Mouse (Mus musculus) kidney, postnatal 10 days (tissue): ENCODE measurements around the gene Nrf1.

ENCODE experiments used
- DNase-seq: peaks from one replicate; pipeline ENCODE4 v3.0.0; 2021; ENCODE audit warnings: mixed read lengths

Gene Nrf1

DNA sequence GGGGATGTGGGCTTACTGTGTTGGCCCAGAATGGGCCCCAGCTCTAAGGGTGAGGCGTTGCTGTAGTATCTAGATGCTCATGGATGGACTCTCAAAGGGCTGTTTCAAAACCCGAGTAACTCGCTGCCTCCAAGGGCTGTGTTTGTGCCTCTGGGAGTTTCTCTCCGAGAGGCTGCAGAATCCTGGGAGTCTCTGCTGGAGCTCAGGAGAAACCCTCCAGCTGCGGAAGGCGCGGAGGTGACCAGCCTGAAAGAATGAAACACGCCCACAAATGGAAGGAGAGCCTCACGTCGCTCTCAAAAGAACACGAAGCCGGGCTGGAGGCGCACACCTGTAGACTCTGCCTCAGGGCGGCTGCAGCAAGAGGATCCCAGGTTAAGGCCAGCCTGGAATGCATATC is 129.5 kb downstream of the Nrf1 start:
- no peak for DNase-seq

DNA sequence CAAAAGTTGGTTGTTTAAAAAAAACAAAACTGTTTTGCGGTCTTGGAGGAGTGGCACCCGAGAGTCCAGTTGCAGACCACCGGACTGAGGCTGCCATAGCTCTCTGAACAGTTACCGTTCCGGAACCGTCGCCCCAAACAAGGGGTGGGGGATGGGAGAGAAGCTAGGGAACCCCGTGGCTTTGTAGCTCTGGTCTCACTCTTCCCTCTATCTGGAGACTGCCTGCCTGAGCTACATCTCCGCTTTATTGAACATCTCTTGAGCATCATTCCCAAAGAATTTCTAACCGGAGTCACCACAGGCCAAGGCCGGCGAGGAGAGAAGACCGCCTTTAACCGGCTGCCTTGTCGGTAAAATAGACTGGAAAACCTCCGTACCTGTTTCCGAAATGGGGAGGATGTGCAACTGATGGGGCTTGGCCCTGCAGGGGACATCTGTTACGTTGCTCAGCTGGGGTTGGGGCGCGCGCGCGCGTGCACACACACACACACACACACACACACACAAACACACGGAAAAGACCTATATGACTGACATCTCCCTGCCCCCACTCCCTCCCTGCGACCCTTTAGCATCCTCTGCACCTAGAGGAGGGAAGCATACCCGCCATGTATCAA is 130.3 kb downstream of the Nrf1 start:
- no peak for DNase-seq

DNA sequence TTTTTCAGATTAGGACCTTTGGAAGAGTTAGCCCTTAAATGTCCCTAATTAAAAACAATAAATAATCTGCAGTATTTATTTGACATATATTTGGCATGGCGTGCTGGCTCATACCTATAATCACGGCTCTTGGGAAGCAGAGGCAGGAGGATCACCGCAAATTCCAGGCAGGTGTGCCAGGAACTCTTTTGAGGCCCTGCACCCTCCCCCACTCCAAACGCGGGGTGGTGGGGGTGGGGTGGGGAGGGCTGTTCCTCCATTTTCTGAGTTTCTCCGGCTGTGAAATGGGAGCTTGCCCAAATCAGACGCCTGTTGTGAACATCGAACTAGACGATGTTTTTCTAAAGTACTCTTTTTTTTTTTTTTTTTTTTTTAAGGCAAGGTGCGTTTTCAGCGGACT is 131.3 kb downstream of the Nrf1 start:
- no peak for DNase-seq

DNA sequence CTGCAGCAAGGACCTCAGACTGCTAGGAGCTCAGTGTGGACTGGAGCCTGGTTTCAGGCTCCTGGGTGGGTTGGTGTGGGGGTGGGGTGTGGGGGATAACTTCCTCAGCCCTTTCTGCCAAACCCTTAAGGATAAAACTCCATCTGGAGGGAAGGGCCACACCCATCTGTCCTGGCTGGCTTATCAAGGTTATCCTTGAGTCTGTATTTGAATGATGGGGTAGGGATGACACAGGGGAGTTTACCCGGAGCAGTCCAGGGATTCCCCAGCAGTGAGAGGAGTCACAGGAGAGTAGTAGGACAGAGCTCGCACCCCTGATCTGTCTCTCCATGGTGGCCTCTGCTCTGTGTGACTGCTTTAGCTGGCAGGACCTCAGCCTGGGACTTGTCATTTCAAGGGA is 132.5 kb downstream of the Nrf1 start:
- DNase-seq = no peak

DNA sequence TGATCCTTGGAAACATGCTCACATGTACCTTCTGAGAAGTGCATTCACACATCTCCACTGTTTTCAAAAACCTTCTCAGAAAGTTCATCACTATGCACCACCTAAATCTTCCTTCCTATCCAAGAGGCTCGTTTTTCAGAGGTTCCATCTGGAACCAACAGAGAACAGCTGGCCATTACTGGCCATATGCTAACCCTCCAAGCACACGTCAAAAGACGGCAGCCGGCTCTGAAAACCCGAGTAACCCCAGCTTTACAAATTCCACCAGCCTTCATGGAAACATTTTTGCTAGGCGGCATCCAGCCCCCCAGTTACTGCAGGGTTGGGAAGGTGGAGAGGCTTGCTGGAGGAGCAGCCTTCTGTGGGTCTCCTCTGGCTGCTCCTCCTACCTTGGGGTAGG is 134.2 kb downstream of the Nrf1 start:
- no peak for DNase-seq

DNA sequence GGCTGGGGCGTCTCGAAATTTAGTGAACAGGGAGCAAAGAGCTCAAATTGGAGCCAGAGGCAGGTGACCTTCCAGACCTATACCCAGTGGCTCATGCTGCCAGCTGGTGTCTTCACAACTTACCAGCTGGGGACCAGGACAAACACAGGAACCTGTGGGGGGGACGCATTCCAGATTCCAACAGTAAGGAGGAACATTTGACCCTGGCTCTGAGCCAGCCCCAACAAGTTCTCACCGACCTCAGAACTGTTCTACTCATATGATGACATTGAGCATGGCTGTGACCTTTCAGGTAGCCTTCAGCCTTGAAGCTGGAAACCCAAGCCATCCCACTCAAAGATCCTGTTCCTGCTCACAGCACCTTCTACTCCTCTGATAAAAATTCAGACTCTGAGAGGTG is 135.8 kb downstream of the Nrf1 start:
- DNase-seq = no peak

DNA sequence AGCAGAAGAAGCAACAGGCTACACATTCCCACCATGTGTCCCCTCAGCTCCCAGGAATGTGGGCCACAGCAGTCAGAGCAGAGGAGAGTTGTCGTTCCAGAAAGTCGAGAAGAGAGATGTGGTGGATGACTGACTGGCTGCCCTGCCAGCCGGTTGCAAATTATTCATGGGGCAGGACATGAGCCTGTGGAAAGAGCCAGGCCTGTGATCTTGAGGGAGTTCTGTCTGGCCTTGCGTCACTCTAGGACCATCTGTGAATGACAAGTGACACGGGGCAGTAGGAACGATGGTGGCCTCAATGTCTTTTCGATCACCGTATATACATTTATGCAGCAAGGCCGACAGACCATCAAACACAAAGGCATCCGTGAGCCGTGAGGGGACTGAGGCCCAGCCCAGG is 147.9 kb downstream of the Nrf1 start:
- DNase-seq = no peak

DNA sequence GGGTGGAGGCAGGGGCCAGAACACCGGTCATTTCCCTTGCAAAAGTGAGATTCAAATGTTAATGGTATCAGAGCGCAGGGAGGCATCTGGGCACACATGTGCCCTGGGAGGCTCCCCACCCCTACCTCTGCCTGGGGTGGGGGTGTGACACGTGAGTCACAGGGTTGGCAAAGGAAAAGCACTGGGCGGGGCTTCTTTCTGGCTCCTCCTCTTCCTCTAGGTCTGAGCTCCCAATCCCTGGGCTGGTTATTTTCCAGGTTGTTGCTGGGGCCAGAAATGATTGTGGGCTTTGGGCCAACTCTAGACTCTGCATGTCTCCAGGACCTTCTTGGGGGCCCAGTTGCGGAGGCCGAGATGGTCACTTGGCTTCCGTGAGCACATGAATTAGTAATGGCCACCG is 148.4 kb downstream of the Nrf1 start:
- DNase-seq = no peak
